Mouse (Mus musculus) stomach, postnatal 0 days (tissue): Measurements from ENCODE around the gene Lrrc43.

Experiments
- CTCF ChIP-seq: IDR thresholded peaks from 2 replicates; pipeline ENCODE4 v1.5.1; 2016; ENCODE audit warnings: antibody characterized with exemption, low read depth, mild to moderate bottlenecking, moderate library complexity
- EP300 ChIP-seq: optimal IDR thresholded peaks from 2 replicates; pipeline ENCODE3; 2016; ENCODE audit warnings: antibody characterized with exemption

- TF ChIP-seq CTCF (no peak), EP300 (no peak)
Measured at GRCm38 (mm10) chr5:123487659-123488395, 1.3 kb upstream of the Lrrc43 start.
